Mouse (Mus musculus): ENCODE data around the gene Krt32.

The Krt32 gene

DNA sequence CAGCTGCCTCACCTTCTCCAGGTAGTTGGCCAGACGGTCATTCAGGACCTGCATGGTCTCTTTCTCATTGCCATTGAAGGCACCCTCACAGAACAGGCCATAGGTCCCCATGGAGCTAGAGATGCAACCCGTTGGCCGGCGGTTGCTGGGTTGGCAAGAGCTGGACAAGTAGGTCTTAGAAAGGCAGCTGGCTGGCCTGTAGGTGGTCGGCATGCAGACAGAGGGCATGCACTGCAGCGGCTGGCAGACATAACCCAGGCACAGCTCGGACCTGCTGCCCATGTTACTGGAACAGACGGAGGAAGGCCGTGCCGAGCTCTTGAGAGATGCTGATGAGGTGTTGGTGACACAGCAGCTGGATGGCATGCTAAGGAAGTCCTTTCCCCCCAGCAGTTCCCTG is at the start of gene Krt32:
Krt32 (minus strand) TSS at position 366 of the 400 bp plus-strand sequence.
- no peak for DNase-seq

DNA sequence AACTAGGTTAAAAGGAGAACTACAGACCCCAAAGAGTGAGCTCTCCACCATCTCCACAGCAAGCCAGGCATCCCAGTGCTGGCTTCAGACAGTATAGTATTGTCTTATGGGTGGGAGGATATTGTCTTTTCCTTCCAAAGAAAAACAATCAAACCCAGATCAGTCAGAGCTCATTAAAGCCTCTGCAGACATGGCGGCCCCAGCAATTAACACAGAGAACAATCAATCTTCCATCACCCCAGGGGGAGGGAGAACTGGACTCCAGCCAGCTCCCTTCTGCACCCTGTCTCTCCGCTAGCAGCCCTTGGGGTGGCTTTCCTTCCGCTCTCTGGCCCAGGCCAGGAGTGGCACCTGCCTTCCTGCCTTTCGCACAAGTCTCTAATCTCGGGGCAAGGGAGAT is 49.7 kb upstream of the Krt32 start:
- no peak for DNase-seq

DNA sequence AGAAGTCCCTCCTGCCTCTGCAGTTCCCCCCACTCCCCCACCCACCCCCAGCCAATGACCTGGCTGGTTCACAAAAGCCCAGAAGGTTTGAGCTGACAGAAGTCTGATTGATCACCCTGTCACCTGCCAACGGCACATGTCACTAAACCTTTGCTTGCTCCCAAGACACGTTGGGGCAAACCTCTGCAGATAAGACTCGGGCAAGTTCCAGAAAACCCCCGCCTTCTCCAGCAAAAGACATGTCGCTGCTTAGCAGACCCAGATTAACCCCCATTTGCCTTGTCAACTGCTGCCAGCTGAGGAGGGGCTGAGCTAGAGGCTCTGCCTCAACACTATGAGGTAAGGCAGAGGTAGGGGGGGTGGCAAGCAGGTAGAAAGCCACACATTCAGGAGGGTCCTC is 48.5 kb upstream of the Krt32 start:
- no peak for DNase-seq

DNA sequence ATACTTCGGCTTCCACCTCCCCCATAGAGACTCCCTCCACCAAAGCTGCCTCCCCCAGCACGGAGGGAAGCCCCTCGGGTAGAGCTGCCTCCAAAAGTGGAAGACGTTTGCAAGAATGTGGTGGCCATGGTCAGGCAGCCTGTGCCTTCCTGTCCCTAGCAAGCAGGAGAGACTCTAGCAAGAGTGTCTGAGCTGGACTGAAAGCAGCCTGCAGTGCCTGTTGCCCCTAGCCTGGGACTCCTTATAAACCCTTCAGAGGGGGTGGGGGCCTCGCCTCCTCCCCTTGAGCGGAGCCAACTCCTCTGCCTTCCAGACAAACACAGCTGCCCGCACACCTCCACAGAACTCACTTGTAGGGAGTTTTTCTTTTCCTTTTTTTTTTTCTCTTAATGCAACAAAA is 47.7 kb upstream of the Krt32 start, which contains the start of gene Krt15:
Krt15 (minus strand) TSS at position 198 of the 400 bp plus-strand sequence.
- no peak for DNase-seq

DNA sequence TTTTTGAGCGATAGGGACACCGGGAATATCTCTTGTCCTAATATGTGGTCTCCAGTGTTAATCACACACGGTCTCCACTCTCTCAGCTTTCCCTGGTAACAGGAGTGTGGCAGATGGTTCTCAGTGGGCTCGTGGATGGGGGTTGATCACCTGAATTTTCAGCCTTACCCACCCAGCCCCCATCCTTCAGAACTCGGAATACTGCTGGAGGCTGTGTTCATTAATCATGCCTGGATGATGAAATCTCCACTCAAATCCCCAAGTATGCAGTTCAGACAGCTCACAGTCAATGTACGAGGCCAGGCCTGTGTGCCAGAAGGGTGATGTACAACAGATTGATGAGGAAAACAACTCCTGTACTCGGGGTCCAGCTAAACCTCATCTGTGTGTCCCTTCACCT is 36.9 kb upstream of the Krt32 start:
- DNase-seq = no peak

DNA sequence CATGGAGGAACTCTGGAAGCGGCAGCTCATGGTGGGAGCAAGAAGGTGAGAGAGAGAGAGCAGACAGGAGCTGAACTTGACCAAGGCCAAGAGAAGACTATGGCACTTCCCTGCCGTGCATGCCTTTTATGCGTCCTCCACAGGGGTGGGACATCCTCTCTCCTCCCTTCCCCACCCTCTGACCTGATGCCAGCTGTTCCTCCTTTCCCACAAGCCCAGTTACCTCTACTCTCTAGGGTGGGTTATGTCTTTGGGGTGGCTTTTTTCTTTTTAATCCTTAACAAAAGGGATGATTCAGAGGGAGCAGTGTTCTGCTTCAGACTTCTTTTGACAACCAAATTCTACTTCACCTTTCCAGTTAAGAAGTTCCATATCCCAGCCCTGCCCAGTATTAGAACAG is 33.4 kb upstream of the Krt32 start, which contains the start of gene Krt13:
Krt13 (minus strand) TSS at position 101 of the 400 bp plus-strand sequence.
- DNase-seq = no peak

DNA sequence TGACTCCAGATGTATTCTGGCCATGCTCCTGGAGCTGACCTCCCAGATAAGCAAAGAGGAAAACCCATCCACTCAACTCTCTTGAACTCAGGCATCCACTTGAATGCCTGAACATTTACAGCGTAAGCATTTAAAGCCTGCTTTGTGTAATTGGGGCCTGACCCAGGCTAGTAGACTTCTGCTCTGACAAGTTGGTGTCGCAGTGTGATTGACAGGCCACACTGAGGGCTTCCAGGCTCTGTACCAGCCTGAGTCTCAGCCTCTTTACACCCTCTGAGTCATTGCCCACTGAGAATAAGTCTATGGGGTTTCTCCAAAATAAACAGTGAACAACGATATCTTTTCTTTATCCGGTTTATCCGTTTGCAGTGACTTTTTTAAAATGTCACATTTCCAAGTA is 32.3 kb upstream of the Krt32 start:
- no peak for DNase-seq

DNA sequence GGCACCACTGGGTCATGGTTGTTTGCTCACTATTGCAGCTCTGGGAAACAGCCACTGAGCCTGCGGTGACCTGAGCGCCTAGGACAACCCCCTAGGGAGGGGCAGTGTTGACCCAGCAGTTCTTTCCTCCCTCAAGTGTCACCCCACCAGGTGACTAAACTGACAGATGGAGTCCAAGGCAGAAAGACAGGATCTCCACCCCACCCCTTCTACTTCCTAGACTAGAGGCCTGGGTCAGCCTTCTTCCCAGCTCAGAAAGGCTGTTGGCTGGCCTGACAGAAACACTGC is 25.7 kb upstream of the Krt32 start:
- DNase-seq = no peak

DNA sequence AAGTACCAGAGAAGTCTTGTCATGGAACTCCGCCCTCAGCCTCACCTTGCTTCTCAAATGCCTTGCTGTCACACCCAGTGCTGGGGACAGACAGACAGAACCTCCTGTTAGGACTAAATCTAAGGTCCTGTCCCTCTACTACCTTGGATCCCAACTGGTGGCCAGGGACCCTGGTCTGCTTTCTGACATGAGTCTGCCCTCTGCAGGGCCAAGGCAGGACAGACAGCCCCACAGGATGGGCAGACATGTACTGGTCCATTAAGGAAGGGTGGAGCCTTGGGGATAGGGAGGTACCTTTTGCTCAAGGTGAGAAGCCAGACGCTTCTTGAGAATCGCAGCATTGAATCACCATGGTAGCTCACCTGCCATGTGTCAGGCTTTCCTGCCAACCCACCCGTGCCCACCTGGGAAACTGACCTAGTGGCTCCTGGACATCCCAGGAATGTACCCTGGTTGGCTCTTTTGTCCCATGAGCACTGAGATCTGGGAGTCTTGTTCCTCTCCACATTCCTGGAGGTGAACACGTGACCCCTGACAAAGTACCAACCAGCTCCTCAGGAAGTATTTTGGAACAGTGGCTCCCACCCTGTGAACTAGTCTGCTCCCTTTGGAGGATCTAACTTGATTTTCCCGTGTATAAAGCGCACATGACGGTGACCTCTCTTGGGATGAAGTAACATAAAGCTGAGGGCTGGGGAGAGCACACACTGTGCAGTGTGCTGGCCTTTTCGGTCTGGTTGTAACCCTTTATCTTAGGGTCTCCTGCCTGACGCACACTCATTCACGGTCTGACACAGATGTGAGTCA is 25.1 kb upstream of the Krt32 start:
- no peak for DNase-seq

DNA sequence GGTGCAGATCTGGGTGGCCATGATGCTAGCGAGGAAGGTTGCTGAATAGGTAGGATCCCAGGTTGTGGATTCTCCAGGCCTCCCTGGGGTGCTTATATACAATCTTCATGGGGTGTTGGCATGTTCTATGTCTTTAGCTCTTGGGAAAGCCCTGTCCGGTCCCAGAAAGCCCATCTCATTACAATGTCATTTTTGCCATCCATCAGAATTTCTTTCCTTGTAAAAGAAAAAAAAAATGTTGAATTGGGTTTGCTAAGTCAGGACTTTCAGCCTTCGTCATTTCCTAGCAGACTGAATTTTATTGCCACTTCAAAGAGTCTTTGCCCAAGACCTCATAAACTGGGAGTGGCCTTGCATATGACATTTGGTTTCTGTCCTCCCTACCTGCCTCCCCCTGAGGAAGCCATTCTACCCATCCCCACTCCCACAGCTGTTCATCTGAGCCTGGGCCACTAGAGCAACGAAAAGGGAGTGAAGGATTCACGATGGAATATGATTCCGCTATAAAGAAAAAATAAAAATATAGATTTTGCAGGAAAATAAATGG is 17.6 kb upstream of the Krt32 start, which contains the start of gene Krt36:
Krt36 (minus strand) TSS at position 51 of the 547 bp plus-strand sequence.
- no peak for DNase-seq

DNA sequence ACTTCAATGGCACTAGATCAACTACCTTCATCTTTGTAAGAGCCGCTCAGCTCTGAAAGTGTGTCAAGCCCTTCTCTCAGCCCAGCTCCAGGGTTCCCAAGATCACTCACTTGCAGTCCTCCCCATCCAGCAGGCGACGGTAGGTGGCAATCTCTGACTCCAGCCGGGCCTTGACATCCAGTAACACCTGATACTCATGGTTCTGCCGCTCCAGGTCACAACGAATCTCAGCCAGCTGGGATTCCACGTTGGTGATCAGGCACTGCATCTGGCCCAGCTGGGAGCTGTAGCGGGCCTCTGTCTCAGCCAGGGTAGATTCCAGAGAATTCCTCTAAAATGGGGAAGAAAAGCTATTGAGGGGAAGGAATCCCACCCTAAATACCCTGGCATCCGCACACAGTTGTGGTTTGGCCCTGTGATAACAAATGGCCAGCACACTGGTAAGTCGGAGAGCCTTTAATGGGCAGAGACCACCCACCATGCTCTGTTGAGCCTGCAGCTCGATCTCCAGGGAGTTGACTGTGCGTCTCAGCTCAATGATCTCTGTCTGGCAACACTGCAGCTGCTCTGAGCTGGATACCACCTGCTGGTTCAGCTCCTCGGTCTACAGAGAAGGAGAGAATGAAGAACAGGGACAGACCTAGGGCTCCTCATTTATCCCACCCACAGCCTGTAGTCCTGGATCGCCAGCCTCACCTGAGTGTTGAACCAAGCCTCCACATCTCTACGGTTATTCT is 14.8 kb upstream of the Krt32 start:
- DNase-seq = no peak

DNA sequence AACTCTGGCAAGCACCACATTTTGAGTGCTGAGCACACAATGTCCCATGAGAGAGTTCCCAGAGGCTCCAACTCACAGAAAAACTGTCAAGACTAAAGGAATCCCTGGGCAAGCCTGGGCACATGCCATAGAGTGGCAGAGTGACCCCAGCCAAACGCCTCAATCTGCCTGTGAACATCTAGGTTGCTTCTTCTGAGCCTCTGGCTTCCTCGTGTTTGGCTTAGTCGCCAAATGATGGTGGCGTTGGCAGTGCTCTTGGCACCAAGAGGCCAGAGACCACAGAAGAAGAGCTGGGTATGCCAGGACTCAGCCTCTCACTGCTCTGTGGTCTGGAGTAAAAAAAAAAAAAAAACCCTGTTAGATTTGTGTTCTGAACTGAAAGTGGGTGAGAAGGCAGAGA is 12.4 kb upstream of the Krt32 start:
- DNase-seq = no peak

DNA sequence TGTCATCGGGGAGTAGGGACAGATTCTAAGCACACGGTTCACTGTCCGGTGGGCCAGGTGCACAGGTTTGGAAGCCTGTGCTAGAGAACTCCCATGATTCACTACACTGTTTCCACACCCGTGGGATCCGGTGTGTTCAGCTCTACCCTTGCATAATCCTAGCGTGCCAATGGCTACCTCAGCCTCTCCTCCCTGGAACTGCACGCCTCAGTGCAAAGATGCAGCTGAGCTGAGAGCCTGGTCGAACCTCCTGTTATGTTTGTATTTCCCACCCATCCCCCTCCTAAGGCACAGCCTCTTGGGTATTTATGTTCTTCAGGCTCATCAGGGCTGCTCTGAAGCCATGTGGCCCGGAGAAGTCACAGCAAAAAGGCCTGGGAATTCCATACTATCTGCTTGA is 9.8 kb upstream of the Krt32 start:
- no peak for DNase-seq

DNA sequence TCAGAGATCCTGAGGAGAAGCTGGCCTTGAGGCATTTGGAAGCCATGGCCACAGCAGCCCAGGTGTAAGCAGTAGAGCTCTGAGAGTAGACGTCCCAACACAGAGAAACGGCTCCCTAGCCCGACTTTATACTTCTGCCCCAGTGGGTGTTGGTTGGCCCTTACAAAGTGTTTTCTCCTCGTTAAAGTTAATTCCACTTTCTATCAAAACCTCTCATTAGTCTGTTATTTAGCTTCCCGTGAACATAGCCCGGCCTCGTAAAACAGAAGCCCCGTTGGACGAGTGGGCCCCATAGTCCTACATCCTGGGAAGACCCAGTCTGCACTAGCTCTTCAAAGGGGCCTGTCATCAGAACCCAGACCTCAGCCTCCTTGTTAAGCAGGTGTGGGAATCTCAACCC is 8.1 kb upstream of the Krt32 start, which contains the start of gene Krt35:
Krt35 (minus strand) TSS at position 101 of the 400 bp plus-strand sequence.
- DNase-seq = no peak

DNA sequence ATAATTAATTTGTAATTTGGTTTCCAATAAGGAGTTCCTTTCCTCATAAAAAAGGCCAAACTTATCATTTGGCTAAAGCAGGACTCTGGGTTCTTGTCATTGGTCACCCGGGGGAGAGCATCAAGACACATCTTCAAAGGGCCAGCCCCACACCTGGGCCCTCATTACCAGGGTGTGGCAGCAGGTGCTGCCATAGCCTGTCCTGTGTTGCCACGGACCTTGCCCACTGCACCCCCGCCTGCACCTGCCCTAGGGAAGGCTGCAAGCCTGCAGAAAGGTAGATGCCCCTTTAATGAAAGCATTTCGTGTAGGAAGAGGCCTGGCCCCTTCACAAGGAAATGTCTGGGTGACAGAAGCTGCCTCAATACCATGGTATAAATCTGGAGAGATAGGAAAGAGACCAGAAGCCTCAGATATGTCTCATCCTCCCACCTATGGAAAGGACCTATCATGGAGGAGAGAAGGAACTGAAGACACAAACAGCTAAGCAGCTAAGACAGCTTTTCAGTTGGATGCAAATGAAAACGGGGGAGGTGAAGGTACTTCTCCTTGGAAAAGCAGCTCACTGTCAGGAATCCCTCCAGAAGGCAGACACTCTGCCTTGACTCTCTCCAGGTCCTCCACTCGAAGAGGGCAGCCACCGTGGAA is 476 bp upstream of the Krt32 start:
- no peak for DNase-seq

DNA sequence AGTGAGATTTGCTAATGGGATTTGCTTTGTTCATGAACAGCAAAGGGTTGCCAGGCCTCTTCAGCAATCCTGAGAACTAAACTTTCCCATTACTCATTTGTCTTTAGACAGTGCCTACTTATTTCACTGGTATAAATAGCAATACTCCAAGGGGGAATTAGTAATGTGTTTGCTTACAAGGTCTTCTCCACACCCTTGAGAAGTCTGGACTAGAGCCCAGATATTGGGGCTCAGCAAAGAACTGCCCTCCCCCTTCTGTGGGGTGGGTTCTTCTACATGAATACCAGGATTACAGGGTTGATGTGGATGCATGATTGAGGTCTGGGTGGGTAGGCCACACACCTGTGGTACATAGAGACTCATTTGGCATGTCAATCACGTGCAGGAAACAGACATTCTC is 14.2 kb downstream of the Krt32 start:
- DNase-seq = no peak

DNA sequence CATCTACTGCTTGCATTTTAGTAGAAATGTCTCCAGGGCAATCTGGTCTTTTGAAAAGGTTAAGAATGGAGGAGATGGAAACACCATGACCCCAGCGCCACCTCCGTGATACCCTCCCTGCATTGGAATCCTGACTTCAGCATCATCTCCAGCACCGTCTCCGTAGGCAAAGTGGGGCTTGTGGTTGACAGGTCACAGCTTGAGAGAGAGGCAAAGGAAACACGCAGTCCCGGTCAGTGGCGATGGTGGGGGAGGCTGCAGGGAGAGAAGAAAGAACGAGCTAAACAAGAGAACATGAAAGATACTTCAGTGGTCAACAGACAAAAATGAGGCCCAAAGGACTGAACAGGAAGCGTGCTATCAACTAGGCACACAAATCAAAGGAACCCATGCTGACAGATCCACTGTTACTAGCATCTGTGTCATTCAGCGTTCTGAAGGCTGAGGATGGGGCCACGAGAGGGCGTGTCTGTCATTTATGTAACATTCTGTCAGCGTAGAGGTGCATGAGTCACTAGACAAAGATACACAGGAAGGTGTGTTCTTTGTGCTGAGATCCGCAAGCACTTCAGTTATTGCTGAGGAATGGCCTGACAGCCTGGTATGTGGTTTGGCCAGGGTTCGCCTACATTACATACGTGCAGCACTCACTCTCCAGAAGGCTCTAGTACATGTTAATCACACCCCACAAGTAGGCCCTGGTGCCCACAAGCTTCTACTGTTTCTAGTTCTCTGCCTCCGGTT is 20.6 kb downstream of the Krt32 start:
- no peak for DNase-seq

DNA sequence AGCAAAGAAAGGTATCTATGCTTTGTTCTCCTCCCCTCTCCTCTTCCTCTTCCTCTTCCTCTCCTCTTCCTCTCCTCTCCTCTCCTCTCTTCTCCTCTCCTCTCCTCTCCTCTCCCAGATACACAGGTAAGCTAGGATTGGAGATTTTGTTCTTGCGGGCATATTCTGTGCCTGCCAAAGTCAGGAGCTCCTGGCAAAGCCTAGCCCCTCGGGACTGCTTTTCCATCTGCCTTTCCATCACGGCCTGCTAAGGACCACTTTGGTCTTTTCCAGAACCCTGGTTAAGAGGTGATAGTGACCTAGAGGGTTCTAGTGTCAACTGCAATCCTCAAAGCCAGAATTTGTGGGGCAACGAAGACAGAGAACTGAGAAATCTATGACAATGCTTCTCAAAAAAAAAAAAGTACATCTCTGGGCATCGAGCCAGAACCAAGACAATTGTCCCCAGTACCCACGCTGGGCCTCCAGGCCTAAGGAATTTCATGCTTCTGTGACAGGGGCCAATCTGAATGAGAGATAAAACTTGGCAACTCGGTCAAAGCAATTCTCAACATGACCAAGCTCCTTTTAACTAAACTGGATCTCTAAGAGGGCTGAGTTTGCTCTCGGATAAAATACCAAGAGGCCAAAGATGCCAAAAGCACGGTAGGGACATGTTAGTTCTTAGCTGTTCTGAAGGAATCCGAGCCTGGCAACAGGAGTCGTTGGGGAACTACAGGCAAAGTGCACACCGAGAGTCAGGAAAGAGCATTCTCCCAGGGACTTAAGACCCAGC is 21.6 kb downstream of the Krt32 start:
- DNase-seq = no peak

DNA sequence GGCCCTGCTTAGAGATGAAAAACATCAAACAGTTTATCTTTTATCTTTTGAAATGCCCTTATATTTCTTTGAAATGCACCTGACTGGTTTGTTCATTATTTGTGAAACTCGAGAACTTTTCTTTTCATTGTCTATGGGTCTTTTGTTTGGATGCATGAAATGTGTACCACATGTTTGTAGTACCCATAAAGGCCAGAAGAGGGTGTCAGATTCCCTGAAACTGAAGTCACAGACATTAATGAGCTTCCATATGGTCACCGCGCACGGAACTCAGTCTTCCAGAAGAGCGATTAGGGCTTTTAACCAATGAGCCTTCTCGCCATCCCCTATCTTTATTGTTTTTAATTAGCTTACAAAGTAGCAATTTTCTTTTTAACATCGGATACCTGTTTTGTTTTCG is 29.2 kb downstream of the Krt32 start:
- no peak for DNase-seq

DNA sequence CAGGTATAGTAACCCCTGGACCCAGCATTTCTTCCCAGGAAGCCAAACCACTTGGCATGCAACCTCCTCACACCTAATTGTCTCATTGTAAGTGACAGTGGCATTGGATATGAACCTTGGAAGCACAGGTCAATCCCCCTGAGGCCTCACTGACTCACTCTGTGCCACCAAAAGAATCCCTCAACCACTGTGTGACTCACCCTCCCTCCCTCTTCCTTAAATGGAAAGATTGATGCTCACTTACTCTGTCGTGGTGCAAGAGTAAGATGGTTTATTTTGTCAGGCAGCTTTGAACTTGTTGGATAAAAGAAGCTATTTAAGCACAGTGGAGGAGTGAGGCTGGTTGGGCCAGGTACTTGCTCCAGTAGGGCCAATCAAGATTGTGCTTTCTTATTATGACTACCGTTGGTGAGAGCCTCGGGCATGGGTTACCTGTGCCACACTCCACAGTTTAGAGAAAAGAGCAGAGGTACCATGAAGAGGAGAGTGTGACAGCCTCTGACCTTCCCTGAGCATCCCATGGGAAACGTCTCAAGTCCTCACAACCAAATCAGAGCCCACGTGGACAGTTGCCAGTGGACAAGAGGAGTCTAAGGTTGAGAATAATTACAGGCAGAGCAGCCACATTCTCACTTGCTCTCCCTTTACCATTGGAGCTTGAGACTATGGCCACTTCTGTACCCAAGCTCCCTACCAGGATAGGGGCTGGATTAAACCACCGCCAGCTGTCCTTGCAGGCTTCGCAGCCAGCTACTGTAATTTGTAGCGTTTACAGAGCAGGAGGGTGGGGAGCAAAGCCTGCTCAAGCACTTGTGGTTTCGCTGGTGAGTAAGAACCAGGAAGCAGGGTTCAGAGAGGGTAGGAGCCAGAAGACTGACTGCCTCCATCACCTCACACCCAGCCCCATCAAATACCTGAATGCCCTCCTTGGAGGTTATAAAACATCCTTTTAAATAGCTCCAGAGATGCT is 32.1 kb downstream of the Krt32 start:
- DNase-seq = no peak

DNA sequence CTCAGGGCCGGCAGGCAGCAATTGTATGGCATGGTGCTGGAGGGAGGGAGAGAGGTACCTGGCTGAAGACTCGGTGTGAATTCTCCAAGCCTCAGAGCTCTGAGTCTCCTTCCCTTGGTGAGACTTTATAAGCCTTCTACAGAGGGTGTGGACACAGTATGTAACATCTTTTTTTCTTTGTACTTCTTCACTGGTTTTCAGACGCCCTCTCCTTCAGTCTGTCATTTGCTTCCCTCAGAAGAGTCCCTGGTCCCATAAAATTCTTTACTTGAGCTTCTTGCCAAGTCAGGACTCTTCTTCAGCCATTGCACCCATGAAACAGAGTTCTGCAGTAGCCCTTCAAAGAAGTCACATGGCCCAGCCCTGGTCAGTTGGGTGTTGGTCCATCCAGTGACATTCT is 37.6 kb downstream of the Krt32 start, which contains the start of gene Krt31:
Krt31 (minus strand) TSS at position 101 of the 400 bp plus-strand sequence.
- no peak for DNase-seq
